Mouse (Mus musculus): ENCODE measurements around the gene Cox18. TPM values are rescaled to one million over a fixed set of nuclear protein-coding genes. Genes with fewer than 3 reads are reported as not detected.
"Not testable (repeated sequence)": the region's sequence is repeated elsewhere in the genome, so short reads cannot be mapped to it uniquely, and the experiment has no call there.

Gene Cox18
- 10 to 100 TPM; 12.7 to 13.1 TPM for total RNA-seq (2021)

- peak; percentile 99 to 100 for DNase-seq
- intact Hi-C loops (cut with DNase I): loop anchor here (1.0 to 10.0 kb wide), 2 partner anchors 143 to 661 kb away; partner anchors contain the start of gene Ankrd17
Measured at GRCm38 (mm10) chr5:90223534-90224381, at the start of gene Cox18. Gene Cox18, minus strand, starts transcription at chr5:90224001.

- DNase-seq: not testable (repeated sequence)
- intact Hi-C loops (cut with DNase I): loop anchor here (5.0 kb wide), 1 partner anchor 35 kb away; no protein-coding TSS in a partner anchor
Measured at GRCm38 (mm10) chr5:90262230-90262629, 38.4 kb upstream of the Cox18 start.

- intact Hi-C loops (cut with DNase I): no loop called here
- no peak for DNase-seq
Measured at GRCm38 (mm10) chr5:90257023-90257422, 33.2 kb upstream of the Cox18 start.

- intact Hi-C loops (cut with DNase I): no loop called here
- no peak for DNase-seq
Measured at GRCm38 (mm10) chr5:90247503-90247902, 23.7 kb upstream of the Cox18 start.

GRCm38 (mm10) chr5:90246987-90247386 lies 23.2 kb upstream of the Cox18 start:
- DNase-seq: no peak
- intact Hi-C loops (cut with DNase I): no loop called here

GRCm38 (mm10) chr5:90246567-90246966 lies 22.8 kb upstream of the Cox18 start:
- intact Hi-C loops (cut with DNase I): no loop called here
- no peak for DNase-seq

- DNase-seq: no peak
- intact Hi-C loops (cut with DNase I): no loop called here
Measured at GRCm38 (mm10) chr5:90245416-90245815, 21.6 kb upstream of the Cox18 start.

GRCm38 (mm10) chr5:90235217-90235616 lies 11.4 kb upstream of the Cox18 start:
- intact Hi-C loops (cut with DNase I): no loop called here
- no peak for DNase-seq

- intact Hi-C loops (cut with DNase I): no loop called here
Measured at GRCm38 (mm10) chr5:90233305-90233704, 9.5 kb upstream of the Cox18 start.

GRCm38 (mm10) chr5:90229760-90230159 lies 6.0 kb upstream of the Cox18 start:
- DNase-seq: no peak
- intact Hi-C loops (cut with DNase I): loop anchor here (5.0 to 10.0 kb wide), 2 partner anchors 33 to 655 kb away; no protein-coding TSS in a partner anchor

More at GRCm38 (mm10) chr5:90233305-90233704, 9.5 kb upstream of the Cox18 start:
- DNase-seq: no peak

- DNase-seq: no peak
- intact Hi-C loops (cut with DNase I): loop anchor here (5.0 to 10.0 kb wide), 2 partner anchors 36 to 658 kb away; no protein-coding TSS in a partner anchor
Measured at GRCm38 (mm10) chr5:90226696-90227095, 2.9 kb upstream of the Cox18 start.

GRCm38 (mm10) chr5:90224730-90225129 lies 929 bp upstream of the Cox18 start:
- intact Hi-C loops (cut with DNase I): loop anchor here (1.0 to 10.0 kb wide), 3 partner anchors 38 to 660 kb away; partner anchors contain the start of gene Ankrd17
- DNase-seq: no peak

- intact Hi-C loops (cut with DNase I): loop anchor here (10.0 kb wide), 1 partner anchor 662 kb away; no protein-coding TSS in a partner anchor
- DNase-seq: no peak
Measured at GRCm38 (mm10) chr5:90222937-90223336, 864 bp downstream of the Cox18 start.

- no peak for DNase-seq
- intact Hi-C loops (cut with DNase I): no loop called here
Measured at GRCm38 (mm10) chr5:90217791-90218190, 6.0 kb downstream of the Cox18 start.

GRCm38 (mm10) chr5:90217226-90217625 lies 6.6 kb downstream of the Cox18 start:
- DNase-seq: no peak
- intact Hi-C loops (cut with DNase I): no loop called here

- intact Hi-C loops (cut with DNase I): no loop called here
- DNase-seq: no peak
Measured at GRCm38 (mm10) chr5:90213356-90213755, 10.4 kb downstream of the Cox18 start.

GRCm38 (mm10) chr5:90203168-90203567 lies 20.6 kb downstream of the Cox18 start:
- DNase-seq: peak; percentile 32 to 57
- intact Hi-C loops (cut with DNase I): loop anchor here (1.0 to 5.0 kb wide), 4 partner anchors 164 to 450 kb away; partner anchors contain the start of genes Ankrd17 and Gm9958

- no peak for DNase-seq
- intact Hi-C loops (cut with DNase I): loop anchor here (1.0 to 5.0 kb wide), 4 partner anchors 165 to 450 kb away; partner anchors contain the start of genes Ankrd17 and Gm9958
Measured at GRCm38 (mm10) chr5:90202447-90203117, 21.2 kb downstream of the Cox18 start.

- no peak for DNase-seq
- intact Hi-C loops (cut with DNase I): loop anchor here (5.0 kb wide), 3 partner anchors 167 to 658 kb away; partner anchors contain the start of genes Ankrd17 and Gm9958
Measured at GRCm38 (mm10) chr5:90199922-90200632, 23.7 kb downstream of the Cox18 start.

- DNase-seq: peak; percentile 75 to 83
- intact Hi-C loops (cut with DNase I): loop anchor here (1.0 to 5.0 kb wide), 4 partner anchors 214 to 653 kb away; no protein-coding TSS in a partner anchor
Measured at GRCm38 (mm10) chr5:90194831-90195230, 29.0 kb downstream of the Cox18 start.
